Mouse (Mus musculus) mouse embryonic stem cell (cell line): ENCODE measurements around the gene Rab17.

Experiments used
- in situ Hi-C, 2 experiments: fragments of 300-500 bp; cut with MboI; formaldehyde crosslinking; loops; 1 replicate in 1 of 2; 3 replicates in 1 of 2; pipeline ENCODE4 v1.14.3; 2019 to 2020; ENCODE audit warnings: low sequenced_read_pairs in 2 of 2, low pct_unique_long_range_greater_than_20kb in 1 of 2, mixed read lengths in 1 of 2; ENCODE audit not compliant: unreplicated experiment in 1 of 2

Gene Rab17

DNA sequence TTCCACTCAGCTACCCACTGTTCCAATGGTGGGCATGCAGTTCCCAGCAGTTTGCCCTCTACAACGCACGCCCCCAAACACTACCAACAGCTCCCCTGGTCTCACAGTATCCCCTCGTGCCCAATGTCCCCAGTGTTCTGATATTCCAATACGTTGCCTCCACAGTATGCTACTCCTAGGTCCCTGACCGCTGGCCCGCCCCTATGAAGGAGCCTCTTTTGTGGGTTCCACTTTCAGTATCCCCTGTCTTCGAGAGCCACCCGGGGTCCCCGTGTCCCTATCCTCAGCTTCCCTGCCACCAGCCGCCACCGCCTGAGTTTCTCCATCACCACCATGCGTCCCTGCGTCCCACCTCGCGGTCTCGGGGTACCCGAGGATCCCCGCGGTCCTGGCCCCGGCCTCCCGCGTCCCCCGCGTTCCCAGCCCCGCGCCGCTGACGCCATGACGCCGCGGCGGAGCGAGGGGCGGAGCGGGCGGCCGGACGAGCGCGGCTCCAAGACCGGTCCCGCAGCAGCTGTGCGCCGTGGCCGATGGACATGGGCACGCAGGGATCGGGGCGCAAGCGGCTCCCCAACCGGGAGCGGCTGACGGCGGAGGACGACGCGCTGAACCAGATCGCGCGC, 28.9 kb upstream of the Rab17 start, which contains the start of gene Lrrfip1:
Lrrfip1 (plus strand) TSS at position 470 of the 623 bp plus-strand sequence.
- in situ Hi-C loops = no loop called here

- in situ Hi-C loops = no loop called here
These were observed 28.2 kb upstream of the Rab17 start for GRCm38 (mm10) chr1:90997641-90998040.

GRCm38 (mm10) chr1:90997136-90997535, 27.7 kb upstream of the Rab17 start:
- in situ Hi-C loops = no loop called here

DNA sequence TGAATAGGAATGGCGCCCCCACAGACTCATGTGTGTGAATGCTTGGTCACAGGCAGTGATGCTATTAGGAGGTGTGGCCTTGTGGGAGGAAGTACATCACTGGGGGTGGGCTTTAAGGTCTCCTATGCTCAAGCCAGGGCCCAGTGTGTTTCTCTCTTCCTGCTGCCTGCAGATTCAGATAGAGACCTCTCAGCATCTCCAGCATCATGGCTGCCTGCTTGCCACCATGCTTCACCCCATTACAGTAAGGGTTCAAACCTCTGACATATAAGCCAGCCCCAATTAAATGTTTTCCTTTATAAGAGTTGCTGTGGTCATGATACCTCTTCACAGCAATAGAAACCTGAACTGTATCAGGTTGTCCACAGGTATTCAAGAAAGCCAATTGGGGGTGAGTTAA, 26.5 kb upstream of the Rab17 start:
- in situ Hi-C loops = no loop called here

GRCm38 (mm10) chr1:90981346-90981745, 11.9 kb upstream of the Rab17 start:
- in situ Hi-C loops = no loop called here

DNA sequence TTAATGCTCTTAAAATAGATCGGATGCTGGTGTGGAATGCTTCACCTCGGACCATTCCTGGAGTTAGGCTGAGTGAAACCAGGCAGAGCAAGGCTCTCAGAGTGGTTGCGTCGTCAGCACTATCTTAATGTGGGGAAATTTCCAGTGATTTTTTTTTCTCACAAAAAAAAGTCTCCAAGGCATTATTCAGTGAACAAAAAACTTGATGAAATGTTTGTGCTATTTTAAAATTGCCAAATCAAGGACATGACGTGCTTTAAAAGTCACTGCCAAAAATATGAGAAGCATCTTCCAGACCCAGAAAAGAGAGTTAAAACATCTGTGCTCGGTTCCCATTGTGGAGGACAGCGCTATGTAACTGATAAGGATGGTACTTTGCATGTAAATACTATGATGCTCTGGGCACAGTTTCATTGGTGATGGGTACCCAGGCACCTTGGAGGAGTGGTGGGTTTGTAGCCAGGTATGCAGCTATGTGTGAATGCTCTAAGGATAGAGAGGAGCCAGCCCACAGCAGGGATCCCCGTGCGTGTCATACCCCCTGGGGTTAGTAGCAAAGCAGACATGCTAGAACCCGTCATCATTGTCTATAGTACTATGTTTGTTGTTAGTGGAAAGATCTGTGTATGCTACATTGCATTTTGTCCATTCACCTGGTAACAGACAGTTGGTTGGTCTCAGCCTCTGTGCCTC, 11.3 kb upstream of the Rab17 start:
- in situ Hi-C loops = no loop called here

DNA sequence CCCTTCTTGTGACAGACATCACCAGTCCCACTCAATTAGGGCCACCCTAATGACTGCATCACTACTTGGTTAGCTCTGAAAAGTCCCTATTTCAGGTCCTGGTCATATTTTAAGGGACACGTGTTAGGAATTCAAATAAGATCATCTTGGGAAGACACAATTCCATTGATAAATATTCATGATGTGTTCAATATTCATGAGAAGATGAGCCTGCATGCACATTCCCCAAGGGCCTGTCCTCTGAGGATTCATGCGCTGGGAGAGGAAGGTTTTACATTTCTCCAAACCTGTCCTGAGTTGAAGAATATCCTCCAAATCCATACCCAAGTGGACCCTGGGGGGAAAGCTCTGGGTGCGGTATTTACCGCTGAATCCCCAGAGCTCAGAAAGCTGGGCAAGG, 6.5 kb upstream of the Rab17 start:
- in situ Hi-C loops = loop anchor here in 1 of 2 experiments (10.0 kb wide), 1 partner anchor 239 kb away; no protein-coding TSS in a partner anchor

DNA sequence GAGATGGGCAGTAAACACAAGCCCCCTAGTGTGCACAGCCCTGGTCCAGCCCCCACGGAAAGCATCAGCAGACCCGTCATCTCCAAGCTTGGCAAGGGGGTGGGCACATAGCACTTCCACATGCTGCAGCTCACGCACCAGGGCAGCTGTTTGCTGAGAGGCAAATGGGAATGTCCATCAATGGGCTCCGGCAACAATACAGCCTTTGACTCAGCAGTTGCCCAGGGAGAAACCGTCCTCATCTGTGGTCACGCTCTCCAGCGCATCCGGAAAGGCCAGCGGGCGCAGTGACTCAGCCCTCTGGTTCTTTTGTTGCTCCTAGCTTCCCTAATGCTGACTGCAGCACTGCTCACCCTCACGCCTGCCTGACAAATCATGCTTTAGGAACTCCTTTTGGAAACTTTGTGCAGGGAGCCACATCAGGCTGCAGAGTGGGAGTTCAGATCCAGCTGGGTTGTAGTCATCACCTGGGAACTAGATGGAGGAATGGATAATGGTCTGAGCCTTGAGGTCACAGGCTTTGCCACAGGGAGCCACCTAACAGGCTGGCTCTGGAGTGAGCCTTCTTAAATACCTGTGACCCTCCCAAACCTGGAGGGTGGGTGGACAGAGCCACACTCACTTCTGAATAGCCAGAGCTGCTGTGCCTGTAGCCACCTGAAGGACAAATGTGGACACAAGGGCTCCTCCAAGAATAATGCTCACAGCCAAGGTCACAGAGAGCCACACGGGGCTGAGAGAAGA, 5.6 kb upstream of the Rab17 start:
- in situ Hi-C loops = loop anchor here in 1 of 2 experiments (10.0 kb wide), 1 partner anchor 240 kb away; no protein-coding TSS in a partner anchor

GRCm38 (mm10) chr1:90973574-90973911, 4.1 kb upstream of the Rab17 start:
- in situ Hi-C loops = loop anchor here in 1 of 2 experiments (10.0 kb wide), 1 partner anchor 241 kb away; no protein-coding TSS in a partner anchor

GRCm38 (mm10) chr1:90972911-90973573, 3.6 kb upstream of the Rab17 start:
- in situ Hi-C loops = loop anchor here in 1 of 2 experiments (10.0 kb wide), 1 partner anchor 242 kb away; no protein-coding TSS in a partner anchor

- in situ Hi-C loops = loop anchor here in 1 of 2 experiments (10.0 kb wide), 1 partner anchor 245 kb away; no protein-coding TSS in a partner anchor
These were observed 475 bp upstream of the Rab17 start for GRCm38 (mm10) chr1:90969881-90970390.

DNA sequence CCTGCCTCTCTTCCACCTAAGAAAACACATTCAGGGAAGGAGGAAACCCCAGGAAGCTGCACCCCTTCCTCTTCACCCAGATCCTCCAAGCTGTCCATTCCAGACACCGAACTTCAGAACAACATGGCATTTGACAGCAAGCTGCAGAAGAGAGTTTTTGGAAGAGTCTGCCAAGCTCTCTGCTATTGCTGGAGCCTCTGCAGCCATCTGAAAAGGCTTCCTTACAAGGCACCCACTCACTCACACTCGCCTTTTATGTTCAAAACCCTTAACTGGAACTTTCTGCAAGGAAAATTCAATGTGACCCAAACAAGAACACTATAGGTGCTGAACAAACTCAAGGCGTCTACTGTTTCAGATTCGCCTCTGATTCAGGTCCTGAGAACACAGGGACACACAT, 812 bp downstream of the Rab17 start:
- in situ Hi-C loops = no loop called here

DNA sequence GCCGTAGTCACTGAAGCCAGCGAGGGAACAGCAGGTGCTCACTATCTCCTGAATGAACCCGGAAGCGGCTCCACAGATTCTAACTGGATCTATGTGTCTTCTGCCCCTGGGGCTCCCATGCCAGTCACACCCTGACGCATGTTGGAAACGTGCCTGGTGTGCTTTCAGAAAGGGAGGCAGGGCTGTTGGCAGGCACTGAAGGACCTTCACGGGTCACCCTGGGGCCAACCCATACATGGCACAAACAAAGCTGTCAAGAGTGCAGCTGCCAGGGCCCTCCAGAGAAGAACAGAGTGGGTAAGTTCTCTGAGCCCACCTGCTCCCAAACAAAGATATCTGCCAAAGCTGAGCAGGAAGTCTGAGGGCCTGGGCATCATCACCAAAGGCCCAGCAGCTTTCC, 1.9 kb downstream of the Rab17 start:
- in situ Hi-C loops = no loop called here

DNA sequence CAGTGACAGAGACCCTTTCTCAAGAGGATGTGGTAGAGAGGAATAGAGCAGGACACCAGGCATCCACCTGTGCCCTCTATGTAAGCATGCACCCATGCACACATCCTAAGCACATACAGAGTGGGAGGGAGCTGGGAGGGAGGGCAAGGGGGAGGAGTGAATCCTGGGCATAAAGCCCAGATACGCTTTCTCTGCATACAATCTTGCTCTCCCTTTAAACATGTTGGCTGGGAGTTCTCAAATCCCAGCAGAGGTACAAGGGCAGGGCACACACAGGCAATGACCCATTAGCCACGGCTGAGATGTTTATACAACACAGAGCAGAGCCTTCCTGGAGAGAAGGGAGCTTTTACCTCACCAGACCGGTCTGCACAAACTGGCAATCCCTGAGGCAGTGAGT, 6.5 kb downstream of the Rab17 start:
- in situ Hi-C loops = no loop called here

- in situ Hi-C loops = no loop called here
These were observed 6.9 kb downstream of the Rab17 start for GRCm38 (mm10) chr1:90962526-90962925.

GRCm38 (mm10) chr1:90956245-90957096, 13.0 kb downstream of the Rab17 start:
- in situ Hi-C loops = no loop called here

DNA sequence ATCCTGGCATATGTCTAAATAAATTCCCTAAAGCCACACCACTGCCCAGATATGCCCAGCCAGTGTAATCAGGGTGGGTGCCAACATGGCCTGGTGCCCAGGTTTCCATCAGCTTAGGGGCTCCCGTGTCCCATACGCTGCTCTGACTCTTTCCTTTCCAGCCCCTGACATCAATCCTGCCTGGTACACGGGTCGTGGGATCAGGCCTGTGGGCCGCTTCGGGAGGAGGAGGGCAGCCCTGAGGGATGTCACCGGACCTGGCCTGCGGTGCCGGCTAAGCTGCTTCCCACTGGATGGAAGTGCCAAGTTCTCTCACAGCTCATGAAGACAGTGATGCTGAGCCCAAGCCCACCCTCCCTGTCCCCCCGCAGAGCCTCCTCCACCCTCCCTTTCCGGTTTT, 15.8 kb downstream of the Rab17 start:
- in situ Hi-C loops = no loop called here

GRCm38 (mm10) chr1:90952808-90953207, 16.7 kb downstream of the Rab17 start, which contains the start of gene Prlh:
Gene Prlh (plus strand): TSS chr1:90953108.
- in situ Hi-C loops = no loop called here
